Mouse (Mus musculus) activated CD4-positive, CD25-positive, alpha-beta regulatory T cell, adult 4 months (primary cell): ENCODE data around the gene Il21r. TPM values are rescaled to one million over a fixed set of nuclear protein-coding genes. Genes with fewer than 3 reads are reported as not detected.

ENCODE experiments used
- ATAC-seq: one replicate; pipeline ENCODE4 v1.8.0; 2017
- polyA plus RNA-seq, 2 experiments: library from polyadenylated mRNA; unstranded; fragments of 100-300 nt; shearing (Covaris generic); gene quantifications; one replicate each; pipeline ENCODE4 v1.2.1; 2017

Gene Il21r
- polyA plus RNA-seq, 2 experiments from 2014 or later = 53.6 to 63.4 TPM

GRCm38 (mm10) chr7:125575738-125576540, 27.3 kb upstream of the Il21r start:
- ATAC-seq = no peak

- no peak for ATAC-seq
These were observed 26.2 kb upstream of the Il21r start for GRCm38 (mm10) chr7:125576982-125577381.

GRCm38 (mm10) chr7:125577486-125578088, 25.6 kb upstream of the Il21r start:
- no peak for ATAC-seq

GRCm38 (mm10) chr7:125578106-125578505, 25.1 kb upstream of the Il21r start:
- no peak for ATAC-seq

- ATAC-seq = peak; percentile 38
These were observed 23.5 kb upstream of the Il21r start for GRCm38 (mm10) chr7:125579545-125580219.

GRCm38 (mm10) chr7:125580220-125580549, 23.0 kb upstream of the Il21r start:
- peak; percentile 1 for ATAC-seq

- peak; percentile 42 for ATAC-seq
These were observed 22.5 kb upstream of the Il21r start for GRCm38 (mm10) chr7:125580625-125581316.

- ATAC-seq = peak; percentile 52
These were observed 21.9 kb upstream of the Il21r start for GRCm38 (mm10) chr7:125581317-125581672.

- no peak for ATAC-seq
These were observed 19.8 kb upstream of the Il21r start for GRCm38 (mm10) chr7:125583325-125584004.

GRCm38 (mm10) chr7:125584005-125584369, 19.2 kb upstream of the Il21r start:
- no peak for ATAC-seq

GRCm38 (mm10) chr7:125586355-125586754, 16.9 kb upstream of the Il21r start:
- ATAC-seq = no peak

- peak; percentile 90 for ATAC-seq
These were observed 14.5 kb upstream of the Il21r start for GRCm38 (mm10) chr7:125588721-125589120.

- no peak for ATAC-seq
These were observed 13.3 kb upstream of the Il21r start for GRCm38 (mm10) chr7:125589896-125590295.

- ATAC-seq = peak; percentile 86
These were observed 9.4 kb upstream of the Il21r start for GRCm38 (mm10) chr7:125593831-125594230.

- no peak for ATAC-seq
These were observed 6.8 kb upstream of the Il21r start for GRCm38 (mm10) chr7:125596406-125596805.

GRCm38 (mm10) chr7:125597083-125597482, 6.1 kb upstream of the Il21r start:
- ATAC-seq = no peak

- no peak for ATAC-seq
These were observed 5.5 kb upstream of the Il21r start for GRCm38 (mm10) chr7:125597516-125598347.

- ATAC-seq = no peak
These were observed 3.8 kb upstream of the Il21r start for GRCm38 (mm10) chr7:125599373-125599973.

- ATAC-seq = no peak
These were observed 3.1 kb upstream of the Il21r start for GRCm38 (mm10) chr7:125600136-125600535.

GRCm38 (mm10) chr7:125600612-125601279, 2.5 kb upstream of the Il21r start:
- no peak for ATAC-seq

- no peak for ATAC-seq
These were observed 2.0 kb upstream of the Il21r start for GRCm38 (mm10) chr7:125601280-125601670.
